Mouse (Mus musculus): ENCODE results near the gene Upk1b.

DNA sequence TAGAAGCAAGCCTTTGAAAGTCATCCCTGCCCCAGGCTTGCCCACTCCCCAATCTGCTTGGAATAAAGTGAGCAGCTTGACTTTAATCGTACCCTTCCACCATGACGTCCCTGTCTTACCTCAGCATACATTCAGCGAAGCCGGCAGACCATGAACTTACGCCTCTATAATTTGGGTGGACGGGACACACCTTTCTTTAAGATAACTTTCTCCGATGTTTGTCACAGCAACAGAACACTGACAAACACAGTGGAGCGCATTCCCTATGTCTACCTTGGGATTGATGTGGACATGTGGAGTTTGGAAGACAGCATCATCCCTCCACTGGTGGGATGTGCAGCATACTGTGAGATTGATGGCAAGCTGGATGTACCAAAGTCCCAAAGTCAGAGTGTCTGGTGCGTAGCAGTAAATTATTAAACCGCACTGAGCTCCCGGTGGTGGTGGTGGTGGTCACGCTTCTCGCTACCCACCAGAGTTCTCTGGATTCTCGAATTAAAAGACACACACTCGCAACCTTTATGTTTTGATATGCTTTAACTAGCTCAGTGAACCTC, 71.5 kb downstream of the Upk1b start:
- no peak for TF ChIP-seq CTCF (IDR thresholded peaks at IDR 0.05; ENCODE audit: borderline replicate concordance, insufficient read depth, low read depth, low read length)
- TF ChIP-seq POLR2A (IDR thresholded peaks at IDR 0.05; ENCODE audit: borderline replicate concordance, insufficient read depth, low read length) = no peak

Measured in cerebellum, adult 2 months (tissue).